ENCODE assay signal across 8 mouse cellular contexts in genomic region chr4:53630963-53631315, GRCm38 (mm10). TPM values are rescaled to one million over a fixed set of nuclear protein-coding genes. Genes with fewer than 3 reads are reported as not detected.
DNase-seq lines count a peak whose midpoint lies in the region; ATAC-seq and TF ChIP-seq lines count a peak whose summit lies in the region.

No protein-coding gene starts in this region.

- H3K27ac ChIP-seq in heart, embryonic 11.5 days (ENCODE audit: low read depth, low read length) = no peak overlapping the region
- H3K27ac ChIP-seq in forebrain, embryonic 12.5 days = peak overlapping the region; percentile 90
- H3K27ac ChIP-seq in liver, embryonic 12.5 days = no peak overlapping the region

- intact Hi-C loops in heart, postnatal 14 days (cut with DNase I) = loop anchor here (5.0 kb wide), 1 partner anchor 81 kb away; the partner anchor contains the start of gene Fktn

- no peaks in the 10 kb centered on the region for H3K9me3 ChIP-seq in heart, embryonic 11.5 days (replicated peaks; ENCODE audit: control insufficient read depth, low read length)
- H3K9me3 ChIP-seq in forebrain, embryonic 12.5 days = no peaks in the 10 kb centered on the region
- no peaks in the 10 kb centered on the region for H3K9me3 ChIP-seq in liver, embryonic 12.5 days (replicated peaks)

- DNase-seq in heart, postnatal 14 days = no peak
- no peak for DNase-seq in MN1 (ENCODE audit: low spot score)
- DNase-seq in yolk sac, embryonic 10.5 days (ENCODE audit: low spot score) = no peak

- no peaks in the 10 kb centered on the region for H3K27me3 ChIP-seq in heart, embryonic 11.5 days (ENCODE audit: control insufficient read depth, insufficient read depth, low read length)
- no peaks in the 10 kb centered on the region for H3K27me3 ChIP-seq in C2C12 (ENCODE audit: control insufficient read depth, insufficient read depth, insufficient read length)
- H3K27me3 ChIP-seq in forebrain, embryonic 12.5 days = peaks cover 4% of the 10 kb centered on the region; the same call in 1 of the 2 replicates
- H3K27me3 ChIP-seq in liver, embryonic 12.5 days (replicated peaks) = peaks cover 44% of the 10 kb centered on the region

- no peak for TF ChIP-seq CTCF in C2C12 (IDR thresholded peaks at IDR 0.05; ENCODE audit: control insufficient read depth, insufficient read depth, insufficient read length)

- H3K36me3 ChIP-seq in heart, embryonic 11.5 days (ENCODE audit: control insufficient read depth, insufficient read depth, low read length) = no peaks in the 10 kb centered on the region
- no peaks in the 10 kb centered on the region for H3K36me3 ChIP-seq in C2C12 (ENCODE audit: control insufficient read depth, insufficient read depth)
- no peaks in the 10 kb centered on the region for H3K36me3 ChIP-seq in forebrain, embryonic 12.5 days (replicated peaks)
- no peaks in the 10 kb centered on the region for H3K36me3 ChIP-seq in liver, embryonic 12.5 days

- peak overlapping the region; percentile 4 for H3ac ChIP-seq in C2C12 (ENCODE audit: control insufficient read depth, insufficient read length, low read depth)

- ATAC-seq in heart, embryonic 11.5 days (replicated peaks; ENCODE audit: insufficient number of reproducible peaks, low FRiP score, low TSS enrichment) = 0 out of 2 replicates have a peak, but pooled peaks have one; percentile 6
- peak; percentile 67 for ATAC-seq in forebrain, embryonic 12.5 days (ENCODE audit: low FRiP score)
- ATAC-seq in liver, embryonic 12.5 days = no peak
- no peak for ATAC-seq in CD4-positive, CD25-positive, alpha-beta regulatory T cell, adult 4 months

- peaks cover 6% of the 10 kb centered on the region for H3K79me3 ChIP-seq in C2C12 (ENCODE audit: low read depth)

- H3K4me3 ChIP-seq in heart, embryonic 11.5 days (ENCODE audit: low read depth, low read length) = peak overlapping the region; percentile 89
- H3K4me3 ChIP-seq in C2C12 (ENCODE audit: insufficient read depth, poor library complexity, severe bottlenecking) = peak overlapping the region; percentile 45
- H3K4me3 ChIP-seq in forebrain, embryonic 12.5 days (replicated peaks) = peak overlapping the region; percentile 91
- peak overlapping the region; percentile 66 for H3K4me3 ChIP-seq in liver, embryonic 12.5 days

- peak overlapping the region; percentile 75 for H3K4me2 ChIP-seq in heart, embryonic 11.5 days
- H3K4me2 ChIP-seq in forebrain, embryonic 12.5 days = peak overlapping the region; percentile 69
- peak overlapping the region; percentile 85 for H3K4me2 ChIP-seq in liver, embryonic 12.5 days

- 11% methylated on average over 12 of the region's 12 CpGs for WGBS in heart, embryonic 11.5 days (ENCODE audit: insufficient replicate concordance)
- WGBS in forebrain, embryonic 12.5 days = 4% methylated on average over 12 of the region's 12 CpGs
- WGBS in liver, embryonic 12.5 days (ENCODE audit: insufficient replicate concordance) = 13% methylated on average over 12 of the region's 12 CpGs

- H3K79me2 ChIP-seq in C2C12 (ENCODE audit: control insufficient read depth, insufficient read depth) = peaks cover 32% of the 10 kb centered on the region

- no peaks in the 10 kb centered on the region; the same call in 1 of the 2 replicates for H3K4me1 ChIP-seq in heart, embryonic 11.5 days (ENCODE audit: control insufficient read depth, insufficient read depth, low read length)
- peaks cover 40% of the 10 kb centered on the region for H3K4me1 ChIP-seq in forebrain, embryonic 12.5 days
- H3K4me1 ChIP-seq in liver, embryonic 12.5 days = peaks cover 12% of the 10 kb centered on the region; the same call in 1 of the 2 replicates

- peak overlapping the region; percentile 82 for H3K9ac ChIP-seq in heart, embryonic 11.5 days (ENCODE audit: low read depth, low read length)
- peak overlapping the region; percentile 87 for H3K9ac ChIP-seq in forebrain, embryonic 12.5 days
- H3K9ac ChIP-seq in liver, embryonic 12.5 days = peak overlapping the region; percentile 59; the same call in 1 of the 2 replicates

TF ChIP-seq in C2C12, 6 proteins besides CTCF, POLR2A, EP300 and RAD21:
- no peak for TF ChIP-seq CEBPB (IDR thresholded peaks at IDR 0.05; ENCODE audit: low read depth)
- TF ChIP-seq MAX (IDR thresholded peaks at IDR 0.05) = no peak
- no peak for TF ChIP-seq MYOG (IDR thresholded peaks at IDR 0.05; ENCODE audit: control insufficient read depth, extremely low read depth, insufficient read length)
- TF ChIP-seq MYOD1 (IDR thresholded peaks at IDR 0.05; ENCODE audit: control insufficient read depth, insufficient read length, low read depth) = no peak
- no peak for TF ChIP-seq USF1 (IDR thresholded peaks at IDR 0.05; ENCODE audit: low read depth)
TF ChIP-seq in C2C12: peak in this region for 0.

RNA-seq across cellular contexts. Expression of gene Fsd1l, which starts 0.3 kb away (rescaled TPM):
- 6.4 and 11.6 TPM in 2 replicates for polyA plus RNA-seq in heart, embryonic 11.5 days (2014; fragmentation: Nextera tagmentation; extraction: Ambion mirVana)
- total RNA-seq in heart, postnatal 14 days (2021) = 10 to 100 TPM; 47.8 to 53.6 TPM
- 0.29 TPM for polyA plus RNA-seq in C2C12 (2012; fragmentation: generic; extraction: Trizol)
- 47.2 and 52.2 TPM in 2 replicates for polyA plus RNA-seq in forebrain, embryonic 12.5 days (2016; fragmentation: Nextera tagmentation; extraction: Ambion mirVana)
- polyA plus RNA-seq in liver, embryonic 12.5 days (2016; fragmentation: Nextera tagmentation; extraction: Ambion mirVana) = 1.5 TPM in 2 replicates
- polyA plus RNA-seq in CD4-positive, CD25-positive, alpha-beta regulatory T cell, adult 4 months (2017; shearing (Covaris generic)) = 1 to 10 TPM; 2.8 to 5.0 TPM

Comparison
In these comparisons a context has a peak if more than half of its experiments do, and no peak if none do; other contexts are left out.
1. ATAC-seq: peak in heart, embryonic 11.5 days (single experiment) and forebrain, embryonic 12.5 days (single experiment); none in liver, embryonic 12.5 days (single experiment) and CD4-positive, CD25-positive, alpha-beta regulatory T cell, adult 4 months (single experiment).
2. Peak in every context shown above with its lines, with median percentiles within 50 percentile points of each other: H3K4me2 ChIP-seq, H3K4me3 ChIP-seq and H3K9ac ChIP-seq.